Mouse (Mus musculus) liver, adult 2 months (tissue): ENCODE data around the gene Wasf2. TPM values are rescaled to one million over a fixed set of nuclear protein-coding genes. Genes with fewer than 3 reads are reported as not detected.
A peak's percentile ranks its signal among the peaks of the same experiment; 100 is the strongest.

Experiments used
- DNase-seq: peaks from one replicate; pipeline ENCODE4 v3.0.0-alpha.2; 2011; ENCODE audit warnings: low read depth, low spot score; ENCODE audit errors: extremely low read depth
- H3K27ac ChIP-seq: fragments of 200-500 bp; replicated peaks from 2 replicates; pipeline ENCODE4 v1.5.1; 2012; ENCODE audit warnings: low read depth, mild to moderate bottlenecking, control low read depth, inconsistent platforms, low read length; ENCODE audit not compliant: insufficient read depth
- H3K27me3 ChIP-seq: fragments of 200-500 bp; 2 replicates; pipeline ENCODE4 v1.6.1; 2012; ENCODE audit warnings: mild to moderate bottlenecking, moderate library complexity, low read length, inconsistent platforms; ENCODE audit not compliant: control insufficient read depth, insufficient read depth
- H3K36me3 ChIP-seq: fragments of 200-500 bp; 2 replicates; pipeline ENCODE4 v1.6.1; 2012; ENCODE audit warnings: low read length, inconsistent platforms; ENCODE audit not compliant: control insufficient read depth, insufficient read depth
- H3K4me1 ChIP-seq: fragments of 200-500 bp; 2 replicates; pipeline ENCODE4 v1.6.1; 2011; ENCODE audit warnings: low read length; ENCODE audit not compliant: control insufficient read depth, insufficient read depth
- H3K4me3 ChIP-seq: fragments of 200-500 bp; 2 replicates; pipeline ENCODE4 v1.5.1; 2011; ENCODE audit warnings: low read depth, mild to moderate bottlenecking, control low read depth, low read length, moderate library complexity; ENCODE audit not compliant: insufficient read depth
- H3K79me2 ChIP-seq: fragments of 200-500 bp; 2 replicates; pipeline ENCODE4 v1.6.1; 2012; ENCODE audit warnings: inconsistent platforms, mild to moderate bottlenecking, low read length, moderate library complexity; ENCODE audit not compliant: control insufficient read depth, insufficient read depth
- H3K9ac ChIP-seq: fragments of 200-500 bp; 2 replicates; pipeline ENCODE4 v1.6.1; 2012; ENCODE audit warnings: low read depth, mild to moderate bottlenecking, control low read depth, inconsistent platforms, low read length
- CTCF ChIP-seq: fragments of 200-500 bp; IDR thresholded peaks from 2 replicates; pipeline ENCODE4 v1.5.1; 2011; ENCODE audit warnings: low read depth, low read length, control low read depth
- POLR2A ChIP-seq: fragments of 200-500 bp; IDR thresholded peaks from 2 replicates; pipeline ENCODE4 v1.6.1; 2011; ENCODE audit warnings: low read length, control low read depth; ENCODE audit not compliant: insufficient read depth; ENCODE audit errors: extremely low read depth
- WGBS: fragments of 180-500 bp; shearing (Covaris S2); methylation state at CpG from one replicate; pipeline ENCODE4 v1.1.7; 2018; 5-methylcytosine and 5-hydroxymethylcytosine counted together
- polyA plus RNA-seq: library from polyadenylated mRNA; depleted of rRNA; stranded (reverse); fragments of >200 nt; gene quantifications from 2 replicates; pipeline ENCODE4 v1.2.3, GENCODE M21; 2012
- total RNA-seq: library from RNA; depleted of rRNA; stranded (reverse); fragments of >200 nt; gene quantifications from 2 replicates; pipeline ENCODE4 v1.2.3, GENCODE M21; 2014

Gene Wasf2
- total and polyA plus RNA-seq, 2 experiments: 6.0 to 17.0 TPM

- Histone ChIP-seq H3K27me3 (no peaks in the 10 kb centered on the region), H3K4me3 (no peak overlapping the region), H3K27ac (no peak overlapping the region; the same call in 1 of the 2 replicates), H3K9ac (no peak overlapping the region), H3K36me3 (peaks cover 2% of the 10 kb centered on the region; the same call in 1 of the 2 replicates), H3K79me2 (peaks cover 32% of the 10 kb centered on the region), H3K4me1 (peaks cover 14% of the 10 kb centered on the region)
- peak; percentile 34 for DNase-seq
- no peak for TF ChIP-seq CTCF
- no peak for TF ChIP-seq POLR2A
- 85% methylated on average over 4 of the region's 4 CpGs for WGBS
Measured at GRCm38 (mm10) chr4:133159646-133160045, 29.3 kb downstream of the Wasf2 start.

GRCm38 (mm10) chr4:133160211-133160610, 29.9 kb downstream of the Wasf2 start:
- Histone ChIP-seq H3K27me3 (no peaks in the 10 kb centered on the region), H3K27ac (no peak overlapping the region), H3K4me3 (no peak overlapping the region), H3K79me2 (peaks cover 34% of the 10 kb centered on the region), H3K9ac (no peak overlapping the region), H3K4me1 (peaks cover 14% of the 10 kb centered on the region), H3K36me3 (peaks cover 2% of the 10 kb centered on the region; the same call in 1 of the 2 replicates)
- TF ChIP-seq CTCF: no peak
- no peak for TF ChIP-seq POLR2A
- 80% methylated on average over 8 of the region's 8 CpGs for WGBS
- DNase-seq: no peak

GRCm38 (mm10) chr4:133160821-133161220, 30.5 kb downstream of the Wasf2 start:
- DNase-seq: no peak
- no peak overlapping the region for H3K4me3 ChIP-seq
- WGBS: 56% methylated on average over 4 of the region's 4 CpGs
- H3K79me2 ChIP-seq: peaks cover 33% of the 10 kb centered on the region
- no peaks in the 10 kb centered on the region for H3K27me3 ChIP-seq
- TF ChIP-seq POLR2A: no peak
- TF ChIP-seq CTCF: no peak
- H3K36me3 ChIP-seq: no peaks in the 10 kb centered on the region; the same call in 1 of the 2 replicates
- H3K27ac ChIP-seq: no peak overlapping the region
- no peak overlapping the region for H3K9ac ChIP-seq
- peaks cover 14% of the 10 kb centered on the region for H3K4me1 ChIP-seq

GRCm38 (mm10) chr4:133162196-133162595, 31.9 kb downstream of the Wasf2 start:
- H3K36me3 ChIP-seq: no peaks in the 10 kb centered on the region
- 67% methylated on average over 6 of the region's 6 CpGs for whole genome bisulfite sequencing
- H3K4me3 ChIP-seq: no peak overlapping the region
- H3K79me2 ChIP-seq: peaks cover 31% of the 10 kb centered on the region
- TF ChIP-seq POLR2A: no peak
- no peak for TF ChIP-seq CTCF
- no peaks in the 10 kb centered on the region for H3K27me3 ChIP-seq
- no peak for DNase-seq
- H3K9ac ChIP-seq: no peak overlapping the region
- no peak overlapping the region; the same call in 1 of the 2 replicates for H3K27ac ChIP-seq
- H3K4me1 ChIP-seq: peaks cover 15% of the 10 kb centered on the region

GRCm38 (mm10) chr4:133166773-133167172, 36.5 kb downstream of the Wasf2 start:
- peaks cover 41% of the 10 kb centered on the region for H3K79me2 ChIP-seq
- H3K4me3 ChIP-seq: no peak overlapping the region
- TF ChIP-seq POLR2A (no peak), CTCF (no peak)
- peaks cover 17% of the 10 kb centered on the region for H3K4me1 ChIP-seq
- no peak for DNase-seq
- no peak overlapping the region for H3K9ac ChIP-seq
- no peaks in the 10 kb centered on the region for H3K27me3 ChIP-seq
- H3K27ac ChIP-seq: peak overlapping the region; percentile 12
- 76% methylated on average over 9 of the region's 9 CpGs for WGBS
- no peaks in the 10 kb centered on the region for H3K36me3 ChIP-seq

GRCm38 (mm10) chr4:133169237-133170055, 39.1 kb downstream of the Wasf2 start:
- Histone ChIP-seq H3K4me3 (no peak overlapping the region), H3K27ac (peak overlapping the region; percentile 47), H3K79me2 (peaks cover 41% of the 10 kb centered on the region), H3K4me1 (peaks cover 12% of the 10 kb centered on the region), H3K27me3 (no peaks in the 10 kb centered on the region), H3K36me3 (no peaks in the 10 kb centered on the region), H3K9ac (no peak overlapping the region)
- TF ChIP-seq CTCF: no peak
- TF ChIP-seq POLR2A: no peak
- peak; percentile 53 for DNase-seq
- whole genome bisulfite sequencing: 73% methylated on average over 10 of the region's 10 CpGs
